Mouse (Mus musculus) 3T3-L1 (cell line): ENCODE results near the gene Sez6l2.
"Not testable (repeated sequence)": the region's sequence is repeated elsewhere in the genome, so short reads cannot be mapped to it uniquely, and the experiment has no call there.

Experiments used
- DNase-seq: peaks from one replicate; pipeline ENCODE4 v3.0.0-alpha.2; 2015; ENCODE audit warnings: low read depth, low spot score

The Sez6l2 gene

GRCm38 (mm10) chr7:126949793-126950646 lies at the start of gene Sez6l2:
Gene Sez6l2 (plus strand): TSS chr7:126950563.
- DNase-seq = peak; percentile 64

- DNase-seq = peak; percentile 64
Observed at GRCm38 (mm10) chr7:126905590-126905989, 44.8 kb upstream of the Sez6l2 start.

DNA sequence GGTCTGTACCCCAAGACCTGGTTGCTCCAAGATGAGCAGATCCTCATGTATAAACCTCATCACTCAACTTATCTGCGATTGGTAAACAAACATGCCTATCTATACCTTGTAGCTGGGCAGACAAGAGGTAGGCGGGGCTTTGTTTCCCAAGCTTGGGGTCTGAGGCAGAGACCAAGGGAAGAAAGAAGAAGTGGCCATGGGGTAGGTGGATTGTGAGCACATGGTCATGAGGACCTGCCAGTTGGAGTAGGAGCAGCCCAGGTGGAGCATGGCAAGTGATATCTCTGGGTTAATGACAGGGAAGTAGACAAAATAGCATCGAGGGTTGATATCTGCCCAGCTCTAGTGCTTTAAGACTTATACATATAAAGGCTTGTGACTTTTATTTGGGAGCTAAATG lies 35.5 kb upstream of the Sez6l2 start:
- DNase-seq = no peak

DNA sequence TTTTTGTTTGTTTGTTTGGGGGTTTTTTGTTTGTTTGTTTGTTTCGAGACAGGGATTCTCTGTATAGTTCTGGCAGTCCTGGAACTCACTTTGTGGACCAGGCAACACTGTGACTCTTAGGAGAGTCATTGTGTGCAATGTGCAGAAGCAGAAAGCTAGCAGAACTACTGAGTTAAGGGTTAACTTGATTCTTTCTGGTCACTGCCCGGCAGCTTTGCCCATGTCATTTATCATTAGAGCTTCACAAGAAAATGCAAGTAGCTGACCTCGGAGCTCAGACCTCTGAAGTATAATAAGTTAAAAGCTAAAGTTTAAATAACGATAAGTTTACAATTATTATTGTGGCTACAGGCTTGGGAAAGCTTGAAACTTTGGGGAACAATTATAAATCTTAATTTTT lies 32.0 kb upstream of the Sez6l2 start:
- not testable (repeated sequence) for DNase-seq

DNA sequence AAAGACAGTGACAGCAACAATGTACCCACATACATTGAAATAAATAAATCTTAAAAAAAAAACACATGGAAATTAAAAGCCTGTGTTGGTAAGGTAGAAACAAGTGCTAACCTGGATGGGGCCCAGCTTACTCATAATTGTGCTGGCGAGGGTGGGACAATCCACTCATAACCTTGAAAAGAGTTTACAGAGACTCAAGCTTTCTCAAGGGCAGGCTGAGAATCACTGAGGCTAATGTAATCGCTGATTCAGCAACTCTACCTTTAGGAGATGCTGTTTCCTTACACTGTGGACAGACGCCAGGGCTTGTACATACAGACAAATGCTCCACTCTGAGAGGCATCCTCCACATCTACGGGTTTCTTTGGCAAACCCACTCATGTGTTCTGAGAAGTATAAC lies 30.4 kb upstream of the Sez6l2 start:
- DNase-seq = no peak

DNA sequence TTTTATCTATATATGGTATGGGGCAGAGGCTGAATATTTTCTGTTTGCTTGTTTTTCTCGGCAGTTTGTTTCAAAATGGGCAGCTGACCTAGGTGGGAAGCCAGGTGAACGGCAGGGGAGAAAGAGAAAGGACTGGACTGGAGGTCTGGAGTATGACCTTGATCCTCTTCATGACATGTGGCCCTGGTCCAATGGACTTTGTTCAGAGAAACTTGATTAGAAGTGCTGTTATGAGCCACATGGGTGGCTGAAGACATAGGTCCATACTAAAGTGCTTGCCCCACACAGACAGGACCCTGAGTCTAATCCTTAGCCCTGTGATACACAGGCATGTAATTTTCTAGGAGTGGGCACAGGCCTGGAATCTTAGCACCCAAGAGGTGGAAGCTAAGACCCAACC lies 28.8 kb upstream of the Sez6l2 start:
- no peak for DNase-seq

DNA sequence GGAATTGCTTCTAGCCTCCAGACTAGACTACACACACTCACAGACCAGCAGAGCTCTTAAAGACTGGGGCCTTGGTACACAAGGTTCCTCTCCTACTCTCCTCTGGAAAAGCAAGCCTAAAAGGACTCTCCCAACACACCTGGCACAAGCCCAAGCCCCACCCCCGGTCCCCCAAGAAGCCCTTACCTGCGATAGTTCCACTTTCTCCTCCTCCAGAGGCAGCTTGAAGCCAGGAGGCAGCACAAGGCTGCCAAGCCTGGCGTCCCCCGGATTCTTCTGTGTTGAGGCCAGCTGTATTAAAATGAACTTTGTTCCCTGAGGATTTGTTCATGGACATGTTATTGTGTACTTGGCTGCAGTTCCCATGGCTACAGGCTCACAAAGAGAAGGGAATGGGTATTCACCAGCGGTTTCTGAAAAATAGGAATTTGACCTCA lies 27.7 kb upstream of the Sez6l2 start, which contains the start of gene Tmem219:
Tmem219 (minus strand) TSS at position 294 of the 437 bp plus-strand sequence.
- no peak for DNase-seq

- no peak for DNase-seq
Observed at GRCm38 (mm10) chr7:126923999-126924398, 26.4 kb upstream of the Sez6l2 start.

GRCm38 (mm10) chr7:126926299-126926698 lies 24.1 kb upstream of the Sez6l2 start:
- no peak for DNase-seq

DNA sequence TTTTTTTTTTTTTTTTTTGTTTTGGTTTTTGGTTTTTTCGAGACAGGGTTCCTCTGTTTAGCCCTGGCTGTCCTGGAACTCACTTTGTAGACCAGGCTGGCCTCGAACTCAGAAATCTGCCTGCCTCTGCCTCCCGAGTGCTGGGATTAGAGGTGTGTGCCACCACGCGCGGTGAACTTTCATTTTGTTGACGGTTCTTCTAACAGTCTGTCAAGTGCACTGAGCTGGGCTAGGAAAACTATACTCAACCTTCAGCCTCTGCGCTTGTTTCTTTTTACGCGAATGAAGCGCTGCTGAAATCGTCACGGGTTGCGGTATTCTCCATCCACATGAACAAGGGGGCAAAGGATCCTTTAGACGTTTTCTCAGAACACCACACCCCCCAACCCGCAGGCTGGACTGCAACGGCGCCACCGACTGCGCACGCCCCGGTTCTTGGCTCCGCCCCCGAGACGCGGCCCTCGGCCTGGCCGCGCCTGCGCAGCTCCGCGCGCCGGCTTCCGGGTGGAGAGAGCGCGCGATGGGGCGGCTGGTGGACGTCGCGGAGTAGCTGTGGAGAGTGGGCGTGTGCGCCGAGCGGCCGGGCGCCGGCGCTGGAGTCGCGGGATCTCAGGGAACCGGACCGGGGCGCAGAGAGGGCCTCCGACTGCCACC lies 21.9 kb upstream of the Sez6l2 start, which contains the start of gene Kctd13:
Kctd13 (plus strand) TSS at position 496 of the 654 bp plus-strand sequence.
- peak; percentile 81 for DNase-seq

DNA sequence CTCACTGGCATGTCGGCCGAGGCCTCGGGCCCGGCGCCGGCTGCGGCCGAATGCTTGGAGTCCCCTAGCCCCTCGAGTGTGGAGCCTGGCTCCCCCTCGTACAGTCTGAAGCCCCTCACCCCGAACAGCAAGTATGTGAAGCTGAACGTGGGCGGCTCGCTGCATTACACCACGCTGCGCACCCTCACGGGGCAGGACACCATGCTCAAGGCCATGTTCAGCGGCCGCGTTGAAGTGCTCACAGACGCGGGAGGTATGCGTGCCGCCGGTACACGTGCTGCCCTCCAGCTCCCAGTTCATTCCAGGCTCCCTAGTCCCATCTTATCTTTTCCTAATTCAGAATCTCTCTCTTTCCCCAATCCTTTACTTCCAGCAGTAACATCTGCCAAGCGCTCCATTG lies 21.3 kb upstream of the Sez6l2 start:
- no peak for DNase-seq

GRCm38 (mm10) chr7:126932652-126933051 lies 17.7 kb upstream of the Sez6l2 start:
- no peak for DNase-seq

GRCm38 (mm10) chr7:126941171-126941570 lies 9.2 kb upstream of the Sez6l2 start:
- DNase-seq = no peak

GRCm38 (mm10) chr7:126941801-126942200 lies 8.6 kb upstream of the Sez6l2 start:
- DNase-seq = no peak

GRCm38 (mm10) chr7:126946530-126946929 lies 3.8 kb upstream of the Sez6l2 start:
- peak; percentile 59 for DNase-seq

- DNase-seq = no peak
Observed at GRCm38 (mm10) chr7:126948626-126949025, 1.7 kb upstream of the Sez6l2 start.

- DNase-seq = no peak
Observed at GRCm38 (mm10) chr7:126949403-126949792, 965 bp upstream of the Sez6l2 start, which contains the start of gene Asphd1. Gene Asphd1 (minus strand): TSS chr7:126949582.

- no peak for DNase-seq
Observed at GRCm38 (mm10) chr7:126950647-126951615, 568 bp downstream of the Sez6l2 start.

DNA sequence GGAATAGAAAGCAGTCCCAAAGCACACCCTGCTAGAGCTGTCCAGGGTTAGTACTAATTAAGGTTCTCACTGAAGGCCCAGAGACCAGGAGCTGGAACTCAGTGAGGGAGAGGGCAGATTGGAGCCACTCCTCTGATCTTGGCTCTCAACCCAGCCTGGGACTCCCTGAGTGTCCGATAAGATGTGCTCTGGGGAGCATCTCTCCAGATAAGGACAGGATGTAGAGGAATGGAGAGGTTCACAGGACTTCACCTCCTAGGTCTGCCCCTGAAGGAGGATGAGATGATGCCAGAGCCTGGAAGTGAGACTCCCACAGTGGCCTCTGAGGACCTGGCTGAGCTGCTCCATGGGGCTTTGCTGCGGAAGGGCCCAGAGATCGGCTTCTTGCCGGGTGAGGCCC lies 1.4 kb downstream of the Sez6l2 start:
- no peak for DNase-seq

DNA sequence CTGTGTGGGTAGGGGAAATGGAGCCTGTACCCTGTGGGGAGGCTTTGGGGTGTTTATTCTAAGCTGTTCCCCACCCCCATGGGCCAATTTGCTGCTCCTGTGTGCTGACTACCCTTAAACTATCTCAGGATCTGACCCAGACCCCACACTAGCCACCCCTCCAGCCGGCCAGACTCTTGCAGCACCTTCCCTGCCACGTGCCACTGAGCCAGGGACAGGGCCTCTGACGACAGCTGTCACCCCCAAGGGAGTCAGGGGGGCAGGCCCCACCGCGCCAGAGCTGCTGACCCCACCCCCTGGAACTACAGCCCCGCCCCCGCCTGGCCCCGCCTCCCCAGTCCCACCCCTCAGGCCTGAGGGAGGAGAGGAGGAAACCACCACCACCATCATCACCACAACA lies 2.3 kb downstream of the Sez6l2 start:
- no peak for DNase-seq

DNA sequence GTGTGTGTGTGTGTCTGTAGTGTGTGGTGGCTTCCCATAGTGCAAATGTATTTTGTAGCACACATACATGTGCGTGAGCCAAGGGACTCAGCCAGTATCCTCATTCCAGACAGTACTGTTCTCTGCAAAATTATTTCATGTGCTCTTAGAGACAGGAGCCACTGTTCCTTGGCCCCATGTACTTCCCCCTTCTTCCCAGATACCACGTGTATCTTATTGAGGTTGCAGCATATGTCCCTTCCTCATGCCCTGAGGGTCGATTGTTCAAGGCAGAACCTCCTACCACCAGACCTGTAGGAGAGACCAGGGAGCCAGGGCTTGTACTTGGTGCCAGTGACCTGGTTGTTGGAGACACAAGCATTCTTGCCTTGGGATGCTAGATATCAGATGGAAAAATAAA lies 4.8 kb downstream of the Sez6l2 start:
- DNase-seq = no peak

GRCm38 (mm10) chr7:126959780-126960179 lies 9.4 kb downstream of the Sez6l2 start:
- DNase-seq = no peak
